Mouse (Mus musculus) heart, adult 8-10 months (tissue): ENCODE data around the gene Ipo13. TPM values are rescaled to one million over a fixed set of nuclear protein-coding genes. Genes with fewer than 3 reads are reported as not detected.

Experiments
- DNase-seq: peaks from one replicate; pipeline ENCODE4 v3.0.0; 2022; ENCODE audit warnings: low spot score
- total RNA-seq, 4 experiments: library from RNA; stranded (reverse); gene quantifications; 2 replicates each; pipeline ENCODE4 v1.2.4; 2022

Gene Ipo13
- total RNA-seq = 10 to 100 TPM; 58.9 to 86.0 (median 75.4) TPM

DNA sequence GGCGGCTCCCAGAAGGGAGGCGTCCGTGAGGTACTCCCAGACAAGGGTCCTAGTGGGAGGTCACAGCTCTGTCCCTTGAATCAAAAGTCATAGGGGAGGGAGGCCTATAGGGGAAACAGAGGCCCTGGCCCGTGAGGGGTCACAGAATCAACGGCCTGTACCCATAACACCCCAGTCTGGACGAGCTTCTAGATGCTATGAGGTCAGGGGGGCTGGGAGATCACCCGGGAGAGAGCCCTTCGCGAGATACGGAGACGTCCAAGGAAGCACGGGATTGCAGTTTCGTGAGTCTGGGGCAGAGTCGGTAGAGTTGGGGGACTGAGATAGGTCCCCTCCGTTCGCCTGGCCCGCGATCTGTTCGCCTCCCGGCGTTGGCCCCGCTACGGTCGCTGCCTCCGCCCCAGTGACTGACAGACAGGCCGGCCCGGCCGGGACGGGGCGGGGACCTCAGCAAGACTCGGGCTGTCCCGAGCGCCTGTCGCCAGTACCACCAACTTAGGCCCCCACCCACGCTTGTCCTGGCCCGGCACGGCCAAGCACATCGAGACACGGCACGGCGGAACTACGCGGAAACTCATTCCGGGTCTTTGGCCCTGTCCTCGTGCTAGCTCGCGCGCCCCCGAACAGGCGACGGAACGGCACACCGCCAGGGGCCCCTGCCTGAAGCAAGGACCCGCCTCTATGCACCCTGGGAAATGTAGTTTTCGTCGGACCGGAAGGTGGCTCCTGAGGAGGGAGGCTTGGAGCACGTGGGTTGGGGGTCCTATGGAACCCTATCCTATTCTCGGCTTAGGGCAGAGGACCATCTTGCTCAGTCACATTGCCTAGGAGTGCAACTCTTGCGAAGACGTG, at the start of gene Ipo13:
Gene Ipo13 (minus strand): TSS at position 409 of the 852 bp plus-strand sequence.
- peak; percentile 96 for DNase-seq

DNA sequence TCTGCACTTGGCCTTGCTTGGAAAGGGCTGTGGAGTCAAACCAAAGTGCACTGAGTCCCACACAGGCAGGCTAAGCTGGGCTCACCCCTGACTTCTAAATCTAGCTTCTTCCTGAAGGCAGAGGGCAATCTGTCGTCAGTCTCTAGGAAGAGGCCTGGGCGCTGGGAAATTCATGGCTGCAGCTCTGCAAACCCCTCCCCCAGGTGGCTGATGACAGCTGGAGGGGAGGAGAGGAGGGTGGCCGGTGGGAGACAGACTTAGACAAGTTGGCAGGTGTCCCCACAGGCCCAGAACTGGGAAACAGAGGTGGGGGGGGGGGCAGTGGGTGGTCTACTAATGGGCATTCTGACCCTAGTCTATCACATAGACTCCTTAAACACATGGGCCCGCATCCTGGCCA, 42.7 kb upstream of the Ipo13 start:
- no peak for DNase-seq

DNA sequence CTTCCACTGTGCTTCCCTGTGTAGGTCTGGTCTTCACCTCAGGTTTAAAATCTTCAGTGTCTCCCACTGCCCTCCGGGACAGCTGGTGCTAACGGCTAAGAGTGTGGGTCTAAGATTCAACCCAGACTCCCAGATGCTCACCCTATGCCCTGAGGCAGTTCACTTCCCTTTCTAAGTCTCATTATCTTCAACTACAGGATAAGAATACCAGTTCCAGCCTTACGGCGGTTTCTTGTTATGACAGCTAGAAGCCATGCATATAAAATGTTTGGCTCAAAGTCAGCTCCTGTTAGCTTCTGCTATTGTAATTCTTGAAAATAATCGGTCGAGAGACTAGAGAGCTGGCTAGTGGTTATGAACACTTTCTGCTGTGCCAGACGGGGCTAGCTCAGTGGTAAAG, 32.7 kb upstream of the Ipo13 start:
- no peak for DNase-seq

- no peak for DNase-seq
These were observed 32.0 kb upstream of the Ipo13 start for GRCm38 (mm10) chr4:117946639-117947305.

DNA sequence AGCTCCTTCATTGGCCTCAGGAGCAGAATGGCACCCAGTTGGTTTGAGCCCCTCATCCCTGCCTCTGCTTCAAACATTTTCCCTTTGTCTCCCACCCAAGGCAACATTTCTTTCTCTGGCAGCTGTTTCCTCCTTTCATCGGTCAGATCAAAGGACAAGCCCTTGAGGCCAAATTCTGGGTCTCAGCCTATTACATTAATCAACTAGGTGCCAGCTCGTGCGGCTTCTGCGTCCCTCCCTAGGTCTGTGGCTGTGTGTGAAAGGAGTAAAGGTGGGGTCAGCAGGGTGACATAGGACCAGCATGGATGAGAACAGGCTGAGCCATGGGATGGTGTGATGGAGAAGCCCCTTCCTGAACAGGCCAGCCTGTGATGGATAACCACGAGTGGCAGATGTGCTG, 28.5 kb upstream of the Ipo13 start:
- DNase-seq = no peak

DNA sequence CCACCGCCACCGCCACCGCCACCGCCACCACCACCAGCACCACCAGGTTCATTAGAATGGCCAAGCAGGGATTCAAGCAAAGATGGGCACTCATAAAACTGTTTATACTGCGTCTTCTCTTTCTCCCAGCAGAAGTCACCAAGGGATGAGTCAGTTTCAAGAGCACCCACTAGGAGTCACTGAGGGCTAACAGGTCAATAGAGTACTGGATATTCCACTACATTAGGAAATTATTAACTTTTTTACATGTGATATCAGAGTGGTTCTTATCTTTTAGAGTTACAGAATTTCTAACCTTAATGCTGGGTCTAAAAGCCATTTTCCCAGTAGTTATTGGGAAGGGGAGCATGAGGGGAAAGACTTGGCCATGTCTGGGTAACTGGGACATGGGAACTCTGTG, 22.2 kb upstream of the Ipo13 start:
- DNase-seq = no peak

DNA sequence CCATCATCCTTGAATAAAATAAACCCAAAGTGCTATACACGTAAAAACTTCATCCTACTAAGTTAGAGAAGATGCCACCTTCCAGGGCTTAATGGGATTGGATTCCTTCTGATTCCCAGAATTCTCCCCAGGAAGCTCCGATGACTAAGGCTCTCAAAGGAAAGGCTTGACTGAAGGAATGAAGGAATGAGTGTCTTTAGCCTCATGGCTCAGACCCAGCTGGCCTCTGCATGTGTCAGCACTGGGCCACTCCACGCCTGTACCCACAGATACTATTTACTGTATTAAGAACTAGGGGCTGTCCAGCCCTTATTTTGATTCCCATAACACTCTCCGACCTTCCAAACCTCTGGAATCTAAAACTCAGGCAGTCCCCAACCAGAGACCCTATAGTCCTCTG, 19.3 kb upstream of the Ipo13 start:
- DNase-seq = no peak

DNA sequence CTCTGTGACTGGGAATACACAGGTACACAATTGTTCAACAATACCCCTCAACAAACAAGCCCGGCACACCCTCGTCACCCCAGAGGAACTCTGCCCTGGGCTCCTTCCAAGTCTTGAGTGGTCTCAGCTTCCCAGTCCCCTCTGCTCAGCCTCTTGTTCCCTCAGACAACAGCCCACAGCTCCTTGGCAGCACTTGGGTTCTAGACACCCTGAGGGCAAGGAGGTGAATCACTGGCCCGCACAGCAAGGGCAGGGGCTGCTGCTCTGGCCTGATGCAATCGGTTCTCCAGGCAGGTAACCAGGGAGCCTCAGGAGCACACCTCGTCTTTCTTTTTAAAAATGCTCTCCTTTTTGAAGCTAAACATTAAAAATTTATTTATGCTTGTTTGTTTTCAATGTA, 18.4 kb upstream of the Ipo13 start:
- no peak for DNase-seq

DNA sequence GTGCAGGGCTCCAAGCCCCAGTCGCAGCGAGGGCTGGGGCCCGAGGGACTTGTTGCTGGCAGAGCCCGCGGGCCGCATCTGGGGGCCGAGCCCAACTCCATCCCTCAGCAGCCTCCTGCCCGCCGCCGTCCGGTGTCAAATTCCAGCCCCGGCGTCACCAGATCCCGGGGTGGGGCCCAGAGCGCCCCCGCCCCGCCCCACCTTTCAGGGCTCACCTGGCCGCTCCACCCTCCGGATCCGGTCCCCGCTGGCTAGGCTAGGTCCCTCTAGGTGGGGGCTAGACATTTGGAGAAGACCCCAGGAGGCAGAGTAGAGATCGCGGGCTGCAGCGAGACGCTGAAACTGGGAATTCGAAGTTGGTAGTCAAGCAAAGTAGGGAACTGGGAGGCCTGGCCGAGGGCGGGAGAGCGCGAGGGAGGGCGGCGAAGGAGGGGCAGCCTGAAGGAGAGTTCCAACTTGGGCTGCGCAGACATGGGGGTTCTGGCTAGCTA, 14.6 kb upstream of the Ipo13 start, which contains the start of gene Artn:
Gene Artn (minus strand): TSS at position 373 of the 491 bp plus-strand sequence.
- DNase-seq = no peak

DNA sequence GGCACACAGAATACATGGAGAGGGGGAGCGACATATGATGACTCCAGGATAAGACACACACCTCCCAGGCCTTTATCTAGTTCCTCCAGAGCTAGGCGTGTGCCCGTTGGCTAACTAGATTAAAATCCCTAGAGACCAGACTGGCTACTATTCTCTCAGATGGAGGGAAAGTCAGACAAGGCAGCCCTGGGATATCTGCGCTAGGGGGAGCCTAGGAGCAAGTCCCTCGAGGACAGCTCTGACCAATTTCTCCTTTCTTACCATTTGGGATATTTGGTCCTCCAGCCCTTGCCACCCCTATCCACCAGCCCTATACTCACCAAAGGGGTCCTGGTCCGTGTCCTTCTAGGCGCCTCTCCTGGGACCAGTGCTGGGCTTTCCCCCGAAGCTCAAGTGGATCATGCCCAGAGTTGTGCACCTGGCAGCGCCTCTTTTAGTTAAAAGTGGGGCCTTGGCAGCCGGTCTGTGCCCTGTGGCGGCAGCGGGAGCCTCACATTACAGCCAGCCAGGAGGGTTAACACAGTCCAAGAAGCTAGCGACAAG, 14.0 kb upstream of the Ipo13 start:
- no peak for DNase-seq

DNA sequence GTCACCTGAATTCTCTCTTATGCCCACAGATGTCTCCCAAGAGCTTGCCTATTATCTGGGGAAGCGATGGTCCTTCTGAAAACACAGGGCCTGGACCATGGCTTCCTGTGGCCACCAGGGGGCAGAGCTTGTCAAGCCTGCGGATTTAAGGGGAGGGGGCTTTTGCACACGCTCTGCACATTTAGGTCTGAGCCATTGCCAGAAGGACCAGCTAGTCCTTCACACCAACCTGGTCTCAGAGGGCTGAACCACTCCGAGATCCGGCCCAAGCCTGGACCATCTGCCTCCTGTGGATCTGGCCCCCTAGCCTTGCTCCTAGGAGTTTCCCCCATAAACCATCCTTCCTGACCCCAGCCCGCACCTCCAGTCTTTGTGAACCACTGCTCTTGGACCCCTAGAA, 13.4 kb upstream of the Ipo13 start:
- DNase-seq = no peak

DNA sequence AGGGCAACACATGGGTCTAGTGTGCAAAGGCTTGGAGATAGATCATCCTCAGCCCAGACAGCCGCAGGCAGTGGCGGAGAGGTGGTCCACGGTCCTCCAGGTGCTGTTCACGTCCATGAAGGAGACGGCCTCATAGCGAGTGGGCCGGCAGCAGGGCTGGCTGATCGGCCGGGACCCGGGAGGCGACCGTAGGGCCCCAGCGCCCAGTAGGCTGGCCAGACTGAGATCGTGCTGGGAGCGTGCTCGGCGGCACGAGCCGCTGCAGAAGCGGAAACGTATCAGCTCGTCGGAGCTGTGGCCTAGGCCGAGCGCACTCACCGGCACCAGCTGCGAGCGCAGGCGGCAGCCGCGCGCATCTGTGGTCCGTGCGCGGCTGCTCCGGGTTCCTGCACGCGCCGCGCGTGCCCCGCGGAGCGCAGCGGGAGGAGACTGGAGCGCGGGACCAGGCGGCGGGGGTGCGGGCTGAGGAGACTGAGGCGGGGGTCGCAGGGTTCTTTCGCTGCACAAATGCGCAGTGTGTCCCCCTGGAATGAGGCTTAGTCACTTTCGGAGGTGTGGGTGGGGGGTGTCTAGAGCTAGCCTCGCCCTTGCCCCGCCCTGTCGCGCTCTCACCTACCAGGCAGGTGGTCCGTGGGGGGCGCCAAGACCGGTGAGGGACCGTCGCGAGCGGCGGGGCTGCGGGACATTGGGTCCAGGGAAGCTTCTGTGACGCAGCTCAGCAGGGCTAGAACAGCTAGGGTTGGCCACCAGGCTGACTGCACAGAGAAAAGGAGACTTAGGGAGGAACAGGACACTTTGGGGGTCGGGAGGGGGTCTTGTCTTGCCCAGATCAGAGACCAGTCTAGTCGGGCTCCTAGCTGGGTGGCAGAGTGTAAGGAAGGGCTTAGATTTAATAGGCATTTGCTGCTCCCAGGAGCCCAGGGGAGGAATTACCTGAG, 12.0 kb upstream of the Ipo13 start:
- no peak for DNase-seq

DNA sequence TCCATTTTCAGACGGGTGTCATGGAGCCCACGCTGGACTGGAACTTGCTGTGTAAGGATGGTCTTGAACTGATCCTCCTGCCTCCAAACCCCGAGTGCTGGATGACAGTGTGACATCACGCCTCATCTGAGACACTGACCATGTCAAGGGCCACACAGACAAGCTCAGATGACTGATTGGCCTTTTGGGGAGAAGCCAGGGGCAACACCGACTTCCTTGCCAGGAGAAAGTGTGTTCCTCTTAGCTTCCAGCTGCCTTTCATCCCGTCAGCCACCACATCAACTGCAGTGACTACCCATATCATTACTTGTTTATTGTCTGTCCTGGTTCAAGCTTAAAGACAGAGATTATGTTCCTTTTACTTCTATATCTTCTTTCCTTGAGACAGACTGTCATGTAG, 10.1 kb upstream of the Ipo13 start:
- DNase-seq = no peak

GRCm38 (mm10) chr4:117923450-117923849, 8.7 kb upstream of the Ipo13 start:
- no peak for DNase-seq

DNA sequence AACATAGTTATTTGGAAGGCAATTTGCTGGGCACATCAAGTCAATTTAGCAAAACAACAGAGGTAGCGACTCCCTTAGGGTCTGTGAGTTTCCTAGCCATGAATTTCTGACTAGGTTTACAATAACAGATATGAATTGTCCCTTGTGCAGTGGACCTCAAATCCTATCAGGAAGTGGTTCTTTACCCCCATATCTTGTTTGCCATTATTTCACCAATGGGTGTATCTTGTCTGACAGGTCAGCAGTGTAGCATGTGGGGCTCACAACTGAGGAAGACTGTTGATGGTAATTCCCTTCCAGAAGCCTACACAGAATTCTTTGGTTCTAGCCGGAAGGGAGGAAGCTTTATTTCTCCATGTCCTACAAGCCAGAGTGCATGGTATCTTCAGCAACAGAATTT, 6.6 kb upstream of the Ipo13 start:
- no peak for DNase-seq

DNA sequence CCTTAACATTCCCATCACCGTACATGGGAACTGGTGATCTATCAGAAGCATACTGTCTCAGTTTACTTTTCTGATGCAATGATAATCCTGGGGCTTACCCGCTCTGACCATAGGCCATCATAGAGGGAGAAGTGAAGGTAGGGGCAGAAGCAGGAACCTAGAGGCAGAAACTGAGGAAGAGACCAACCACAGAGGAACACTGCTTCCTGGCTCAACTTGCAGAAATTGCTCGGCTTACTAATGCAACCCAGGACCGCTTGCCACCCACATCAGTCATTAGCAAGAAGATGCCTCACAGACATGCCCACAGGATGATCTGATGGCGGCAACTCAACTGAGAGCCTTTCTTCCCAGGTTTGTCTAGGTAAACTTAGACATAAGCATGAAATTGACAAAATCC, 4.0 kb upstream of the Ipo13 start:
- no peak for DNase-seq

DNA sequence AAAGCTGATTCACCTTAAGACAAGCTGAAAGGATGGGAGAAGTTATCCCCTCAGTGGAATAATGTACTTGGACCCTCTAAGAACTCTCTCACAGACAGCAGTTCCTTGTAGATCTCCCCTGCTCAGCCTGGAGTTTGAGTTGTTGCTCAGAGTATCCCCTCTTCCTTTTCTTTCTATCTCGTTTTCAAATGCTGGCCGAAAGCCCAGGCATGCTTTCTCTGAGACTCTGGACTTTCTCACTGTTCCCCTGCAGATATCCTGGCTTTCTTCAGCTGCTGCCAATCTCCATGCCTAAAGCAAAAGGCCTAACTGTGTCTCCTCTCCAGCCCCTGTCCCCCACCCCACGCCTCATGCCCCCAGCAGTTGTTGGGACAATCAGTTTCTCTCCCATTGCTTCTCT, 3.5 kb upstream of the Ipo13 start:
- no peak for DNase-seq

DNA sequence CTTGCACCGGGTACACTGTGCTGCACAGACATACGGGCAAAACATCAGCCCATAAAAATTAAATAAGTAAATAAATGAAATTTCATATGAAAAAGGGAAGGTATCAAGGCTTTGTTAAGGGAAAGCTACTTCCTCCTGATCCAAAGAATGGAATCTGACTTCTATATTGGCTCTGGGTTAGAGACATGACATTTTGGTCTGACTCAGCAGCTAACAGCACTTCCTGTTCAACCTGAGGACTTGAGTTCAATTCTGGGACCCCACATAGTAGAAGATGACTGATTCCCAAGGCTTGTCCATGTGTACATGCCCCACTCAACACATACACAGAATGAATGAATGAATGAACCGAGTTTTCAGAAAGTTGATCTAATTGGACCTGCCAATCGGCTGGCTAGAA, 3.0 kb upstream of the Ipo13 start:
- DNase-seq = no peak

- DNase-seq = no peak
These were observed 2.6 kb upstream of the Ipo13 start for GRCm38 (mm10) chr4:117917402-117917801.

DNA sequence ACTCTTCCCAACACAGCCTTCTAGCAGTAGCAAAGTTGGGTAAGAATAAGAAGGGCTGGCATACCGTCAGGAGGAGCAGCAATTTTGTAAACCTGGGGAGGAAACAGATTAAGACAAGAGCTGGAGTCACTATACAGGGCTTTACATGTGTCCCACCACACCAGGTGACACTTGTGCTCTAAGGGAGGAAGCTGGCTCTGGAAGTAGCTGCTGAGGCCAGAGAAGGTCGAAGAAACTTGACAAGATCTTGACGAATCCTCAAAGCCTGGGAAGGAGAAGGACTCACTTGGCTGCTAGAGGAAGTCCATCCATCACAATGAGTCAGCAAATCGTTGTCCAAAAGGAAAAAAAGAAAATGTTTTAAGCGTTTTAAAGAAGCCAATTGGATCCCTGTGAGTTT, 1.6 kb upstream of the Ipo13 start:
- no peak for DNase-seq

DNA sequence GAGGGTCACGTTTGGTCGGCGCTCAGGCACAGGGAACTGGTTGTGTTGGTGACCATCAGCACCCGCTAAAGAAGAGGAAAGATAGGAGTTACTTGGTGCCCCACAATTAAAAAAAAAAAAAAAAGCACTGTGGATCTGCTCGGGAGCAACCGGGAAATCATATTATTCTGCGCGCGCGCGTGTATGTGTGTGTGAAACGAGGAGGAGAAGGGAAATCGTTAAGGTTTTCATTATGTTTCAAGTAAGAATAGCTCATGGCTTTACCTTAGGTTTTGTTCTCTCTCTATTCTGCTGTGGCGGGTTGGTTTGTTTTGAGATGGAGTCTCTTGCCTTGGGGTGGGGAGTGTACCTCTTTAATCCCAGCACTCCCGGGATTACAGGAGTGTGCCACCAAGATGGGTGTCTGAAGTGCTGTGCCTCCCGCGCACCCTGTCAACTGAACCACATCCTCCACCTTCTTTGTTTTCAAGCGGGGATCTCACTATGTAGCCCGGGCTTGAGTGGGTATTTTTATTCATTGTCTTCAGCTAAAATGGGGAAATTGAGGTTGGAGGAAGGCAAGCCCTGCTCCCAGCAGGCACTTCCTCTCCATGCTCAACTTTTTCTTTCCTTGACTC, 798 bp upstream of the Ipo13 start:
- DNase-seq = no peak
